Mouse (Mus musculus) neural tube, embryonic 12.5 days (tissue): ENCODE results near the gene Drosha. TPM values are rescaled to one million over a fixed set of nuclear protein-coding genes. Genes with fewer than 3 reads are reported as not detected.

ENCODE experiments used
- ATAC-seq: fragments of 200-750 bp; cut with Nextera tagmentation; 2 replicates; pipeline ENCODE4 v1.8.0; 2017; ENCODE audit warnings: low read depth, mild to moderate bottlenecking, moderate TSS enrichment, moderate library complexity; ENCODE audit not compliant: low FRiP score
- H3K27ac ChIP-seq: fragments of 300-500 bp; sonication (generic); 2 replicates; pipeline ENCODE4 v1.5.1; 2016
- H3K27me3 ChIP-seq: fragments of 300-500 bp; sonication (generic); replicated peaks from 2 replicates; pipeline ENCODE4 v1.6.1; 2016; ENCODE audit warnings: mild to moderate bottlenecking
- H3K36me3 ChIP-seq: fragments of 300-500 bp; sonication (generic); 2 replicates; pipeline ENCODE4 v1.6.1; 2016; ENCODE audit warnings: mild to moderate bottlenecking
- H3K4me1 ChIP-seq: fragments of 300-500 bp; sonication (generic); 2 replicates; pipeline ENCODE4 v1.6.1; 2016
- H3K4me2 ChIP-seq: fragments of 300-500 bp; sonication (generic); replicated peaks from 2 replicates; pipeline ENCODE4 v1.6.1; 2016; ENCODE audit warnings: mild to moderate bottlenecking
- H3K4me3 ChIP-seq: fragments of 300-500 bp; sonication (generic); 2 replicates; pipeline ENCODE4 v1.5.1; 2016
- H3K9ac ChIP-seq: fragments of 300-500 bp; sonication (generic); 2 replicates; pipeline ENCODE4 v1.6.1; 2016; ENCODE audit warnings: mild to moderate bottlenecking
- H3K9me3 ChIP-seq: fragments of 300-500 bp; sonication (generic); 2 replicates; pipeline ENCODE4 v1.6.1; 2016; ENCODE audit warnings: mild to moderate bottlenecking
- WGBS: fragments of 180-500 bp; shearing (Covaris S2); methylation state at CpG from one replicate; pipeline ENCODE4 v1.1.7; 2016; 5-methylcytosine and 5-hydroxymethylcytosine counted together
- polyA plus RNA-seq: library from polyadenylated mRNA; unstranded; fragments of >200 nt; fragmentation: Nextera tagmentation; extraction: Ambion mirVana; gene quantifications from 2 replicates; pipeline ENCODE4 v1.2.1, GENCODE M21; 2016

The Drosha gene
- polyA plus RNA-seq, 1 experiment from 2014 or later = 64.7 TPM

GRCm38 (mm10) chr15:12807088-12807487, 17.5 kb upstream of the Drosha start:
- 92% methylated on average over 10 of the region's 10 CpGs for WGBS
- Histone ChIP-seq H3K27me3 (no peaks in the 10 kb centered on the region), H3K4me3 (no peak overlapping the region), H3K4me2 (no peak overlapping the region), H3K9ac (no peak overlapping the region), H3K36me3 (peaks cover 57% of the 10 kb centered on the region), H3K27ac (no peak overlapping the region), H3K9me3 (no peaks in the 10 kb centered on the region), H3K4me1 (no peaks in the 10 kb centered on the region)
- no peak for ATAC-seq

DNA sequence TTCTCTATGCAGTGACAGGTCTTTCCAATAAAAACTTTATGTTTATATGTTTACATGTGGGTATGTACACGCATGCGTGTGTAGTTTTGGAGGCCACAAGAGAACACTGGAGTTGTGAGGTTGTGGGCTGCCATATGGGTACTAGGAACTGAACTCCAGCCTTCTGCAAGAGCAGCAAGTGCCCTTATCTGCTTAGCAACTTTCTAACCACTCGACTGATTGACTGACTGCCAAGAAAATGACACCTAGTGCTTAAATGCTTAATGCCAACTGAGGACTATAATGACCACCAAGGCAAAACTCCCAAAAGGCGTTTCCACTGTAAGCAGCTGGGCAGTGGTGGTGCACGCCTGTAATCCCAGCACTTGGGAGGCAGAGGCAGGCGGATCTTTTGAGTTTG, 15.3 kb upstream of the Drosha start:
- Histone ChIP-seq H3K27me3 (no peaks in the 10 kb centered on the region), H3K9ac (no peak overlapping the region), H3K27ac (no peak overlapping the region), H3K4me1 (no peaks in the 10 kb centered on the region), H3K36me3 (peaks cover 73% of the 10 kb centered on the region), H3K9me3 (no peaks in the 10 kb centered on the region), H3K4me2 (no peak overlapping the region), H3K4me3 (no peak overlapping the region)
- WGBS = 91% methylated on average over 6 of the region's 6 CpGs
- ATAC-seq = no peak

DNA sequence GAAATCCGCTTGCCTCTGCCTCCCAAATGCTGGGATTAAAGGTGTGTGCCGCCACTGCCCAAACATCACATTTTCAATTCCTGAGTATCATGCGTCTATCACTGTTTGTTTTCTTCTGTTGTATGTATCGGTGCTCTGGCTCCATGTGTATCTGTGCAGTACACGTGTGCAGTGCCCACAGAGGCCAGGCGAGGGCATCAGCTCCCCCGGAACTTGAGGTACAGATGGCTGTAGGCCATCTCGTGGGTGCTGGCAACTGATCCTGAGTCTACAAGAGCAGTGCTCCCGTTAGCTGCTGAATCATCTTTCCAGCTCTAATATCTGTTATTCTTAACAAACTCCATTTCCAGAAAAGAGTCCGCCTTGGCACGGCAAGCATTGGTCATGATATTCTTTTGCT, 12.0 kb upstream of the Drosha start:
- peaks cover 85% of the 10 kb centered on the region for H3K36me3 ChIP-seq
- WGBS = 96% methylated on average over 11 of the region's 11 CpGs
- no peak for ATAC-seq
- H3K9ac ChIP-seq = no peak overlapping the region
- no peaks in the 10 kb centered on the region for H3K27me3 ChIP-seq
- H3K9me3 ChIP-seq = no peaks in the 10 kb centered on the region
- no peaks in the 10 kb centered on the region for H3K4me1 ChIP-seq
- H3K4me3 ChIP-seq = no peak overlapping the region
- H3K4me2 ChIP-seq = no peak overlapping the region
- no peak overlapping the region for H3K27ac ChIP-seq

- no peaks in the 10 kb centered on the region for H3K4me1 ChIP-seq
- H3K27ac ChIP-seq = no peak overlapping the region
- H3K4me3 ChIP-seq = no peak overlapping the region
- WGBS = 94% methylated on average over 8 of the region's 8 CpGs
- no peak for ATAC-seq
- H3K36me3 ChIP-seq = peaks cover 74% of the 10 kb centered on the region
- H3K9ac ChIP-seq = no peak overlapping the region
- H3K4me2 ChIP-seq = no peak overlapping the region
- H3K9me3 ChIP-seq = no peaks in the 10 kb centered on the region
- no peaks in the 10 kb centered on the region for H3K27me3 ChIP-seq
Observed at GRCm38 (mm10) chr15:12817592-12817991, 7.0 kb upstream of the Drosha start.

- H3K4me3 ChIP-seq = no peak overlapping the region
- H3K9ac ChIP-seq = no peak overlapping the region
- peaks cover 41% of the 10 kb centered on the region for H3K36me3 ChIP-seq
- no peaks in the 10 kb centered on the region for H3K27me3 ChIP-seq
- H3K4me1 ChIP-seq = peaks cover 19% of the 10 kb centered on the region
- H3K27ac ChIP-seq = no peak overlapping the region
- WGBS = 89% methylated on average over 9 of the region's 9 CpGs
- H3K9me3 ChIP-seq = no peaks in the 10 kb centered on the region
- ATAC-seq = no peak
- H3K4me2 ChIP-seq = no peak overlapping the region
Observed at GRCm38 (mm10) chr15:12822416-12823395, 1.9 kb upstream of the Drosha start.

DNA sequence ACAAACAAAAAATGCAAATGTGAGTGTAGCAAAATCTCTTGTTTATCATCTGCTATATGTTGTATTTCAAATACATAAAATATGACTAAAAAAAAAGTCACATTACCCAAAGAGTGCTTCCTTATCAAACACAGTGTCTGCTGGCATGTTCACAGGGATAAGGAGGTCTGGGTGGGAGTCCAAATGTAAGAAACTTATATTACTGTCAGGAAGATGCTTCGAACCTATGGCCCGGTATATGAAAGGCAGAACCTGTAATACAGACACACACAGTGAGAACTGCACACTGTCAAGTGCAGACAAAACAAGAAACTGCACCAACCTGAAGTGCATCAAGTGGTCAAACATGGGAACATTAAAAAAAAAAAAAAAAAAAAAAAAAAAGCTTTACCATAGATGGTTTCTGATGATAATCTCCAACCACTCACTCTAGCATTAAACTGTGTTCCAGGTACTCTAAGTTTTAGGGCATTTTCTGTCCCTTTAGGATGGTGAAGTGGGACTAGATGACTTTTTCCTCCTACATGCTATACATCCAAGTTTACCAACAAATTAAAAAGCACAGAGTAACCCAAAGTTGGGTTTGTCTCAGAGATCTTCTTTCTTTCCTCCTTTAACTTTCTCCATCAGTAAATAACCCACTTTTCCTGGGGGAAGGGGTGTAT, 1.0 kb upstream of the Drosha start:
- Histone ChIP-seq H3K27ac (no peak overlapping the region), H3K4me1 (peaks cover 19% of the 10 kb centered on the region), H3K36me3 (peaks cover 41% of the 10 kb centered on the region), H3K9ac (peak overlapping the region; percentile 86), H3K27me3 (no peaks in the 10 kb centered on the region), H3K4me3 (peak overlapping the region; percentile 87), H3K9me3 (no peaks in the 10 kb centered on the region), H3K4me2 (peak overlapping the region; percentile 73)
- 97% methylated on average over 2 of the region's 2 CpGs for WGBS
- ATAC-seq = no peak

GRCm38 (mm10) chr15:12824965-12825364, 350 bp downstream of the Drosha start:
- Histone ChIP-seq H3K4me3 (peak overlapping the region; percentile 87), H3K4me2 (peak overlapping the region; percentile 73), H3K9ac (peak overlapping the region; percentile 92), H3K27me3 (no peaks in the 10 kb centered on the region), H3K9me3 (no peaks in the 10 kb centered on the region), H3K4me1 (peaks cover 19% of the 10 kb centered on the region), H3K27ac (0 out of 2 replicates have a peak overlapping the region, but pooled peaks have one; percentile 26), H3K36me3 (peaks cover 41% of the 10 kb centered on the region)
- under 1% methylated on average over 31 of the region's 31 CpGs for WGBS
- peak; percentile 35; the same call in 1 of the 2 replicates for ATAC-seq

DNA sequence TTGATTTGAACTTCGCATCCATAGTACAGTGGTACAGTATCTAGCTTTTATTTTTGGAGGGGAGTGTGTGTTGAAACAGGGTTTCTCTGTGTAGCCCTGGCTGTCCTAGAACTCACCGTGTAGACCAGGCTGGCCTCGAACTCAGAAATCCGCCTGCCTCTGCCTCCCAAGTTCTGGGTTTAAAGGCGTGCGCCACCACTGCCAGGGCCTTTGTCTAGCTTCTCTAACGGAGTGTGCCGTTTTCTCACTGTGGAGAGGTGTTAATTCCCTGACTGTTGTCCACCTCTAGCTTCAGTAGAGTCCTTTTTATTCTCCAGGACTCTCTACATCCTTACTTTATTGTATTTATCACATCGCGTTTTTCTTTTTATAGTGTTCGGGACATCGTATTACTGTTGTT, 793 bp downstream of the Drosha start:
- WGBS = 62% methylated on average over 12 of the region's 12 CpGs
- peak overlapping the region; percentile 92 for H3K9ac ChIP-seq
- no peaks in the 10 kb centered on the region for H3K27me3 ChIP-seq
- H3K4me2 ChIP-seq = peak overlapping the region; percentile 73
- H3K36me3 ChIP-seq = peaks cover 42% of the 10 kb centered on the region
- ATAC-seq = no peak
- H3K27ac ChIP-seq = no peak overlapping the region
- H3K9me3 ChIP-seq = no peaks in the 10 kb centered on the region
- H3K4me3 ChIP-seq = peak overlapping the region; percentile 87
- peaks cover 19% of the 10 kb centered on the region for H3K4me1 ChIP-seq

DNA sequence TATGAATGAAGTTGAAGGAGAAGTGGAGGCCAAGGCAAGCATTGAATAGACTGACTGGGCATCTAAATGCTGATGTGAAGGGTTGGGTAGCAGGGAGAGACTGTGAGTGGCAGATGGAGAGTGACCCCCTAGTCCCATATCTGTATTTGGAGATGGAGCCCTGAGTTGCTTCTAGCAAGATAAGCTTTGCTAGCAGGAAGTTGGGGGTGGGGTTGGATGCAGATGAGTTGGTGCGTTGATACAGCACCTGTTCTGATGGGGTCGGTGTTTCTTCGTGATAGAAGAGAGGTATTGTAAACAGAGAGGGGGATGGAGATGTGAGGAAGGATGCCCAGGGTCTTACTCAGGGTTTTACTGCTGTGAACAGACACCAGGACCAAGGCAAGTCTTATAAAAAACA, 5.3 kb downstream of the Drosha start:
- no peak for ATAC-seq
- Histone ChIP-seq H3K27ac (no peak overlapping the region), H3K4me2 (no peak overlapping the region), H3K9me3 (no peaks in the 10 kb centered on the region), H3K36me3 (peaks cover 61% of the 10 kb centered on the region), H3K9ac (no peak overlapping the region), H3K4me1 (peaks cover 12% of the 10 kb centered on the region), H3K27me3 (no peaks in the 10 kb centered on the region), H3K4me3 (no peak overlapping the region)
- 97% methylated on average over 3 of the region's 3 CpGs for WGBS

DNA sequence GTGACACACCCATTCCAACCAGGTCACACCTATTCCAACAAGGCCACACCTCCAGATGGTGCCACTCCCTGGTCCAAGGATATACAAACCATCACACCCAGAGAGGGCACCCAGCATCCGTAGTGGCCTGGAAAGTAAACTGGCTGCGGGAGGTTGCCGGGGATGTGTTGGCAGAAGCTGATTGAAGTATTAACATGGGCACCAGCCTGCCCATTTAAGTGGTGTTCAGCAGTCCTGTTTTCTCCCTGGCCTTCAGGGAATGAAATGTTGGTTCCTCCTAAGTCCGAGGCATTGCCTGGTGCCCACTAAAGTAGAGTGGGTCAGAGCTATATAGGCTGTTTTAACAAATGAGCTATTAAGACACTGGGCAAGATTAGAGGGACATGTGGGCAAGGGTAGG, 8.0 kb downstream of the Drosha start:
- Histone ChIP-seq H3K4me1 (no peaks in the 10 kb centered on the region), H3K9ac (no peak overlapping the region), H3K27me3 (no peaks in the 10 kb centered on the region), H3K4me2 (no peak overlapping the region), H3K9me3 (no peaks in the 10 kb centered on the region), H3K36me3 (peaks cover 73% of the 10 kb centered on the region), H3K27ac (no peak overlapping the region), H3K4me3 (no peak overlapping the region)
- WGBS = 95% methylated on average over 4 of the region's 4 CpGs
- no peak for ATAC-seq

DNA sequence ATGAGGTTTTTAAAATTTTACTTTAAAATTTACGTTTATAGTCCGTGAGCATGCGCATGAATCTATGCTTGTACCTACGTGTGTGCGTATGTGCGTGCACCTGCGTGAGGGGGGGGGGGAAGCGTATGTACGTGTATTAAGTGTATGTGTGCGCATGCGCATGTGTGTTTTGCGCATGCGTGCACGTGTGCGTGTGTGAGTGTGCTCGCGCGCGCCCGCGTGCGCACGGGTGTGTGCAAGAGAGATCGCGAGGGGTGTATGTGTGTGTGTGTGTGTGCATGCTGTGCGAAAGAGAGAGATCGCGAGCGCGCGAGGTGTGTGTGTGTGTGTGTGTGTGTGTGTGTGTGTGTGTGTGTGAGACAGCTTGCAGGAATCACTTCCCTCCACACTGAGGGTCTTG, 8.8 kb downstream of the Drosha start:
- no peak for ATAC-seq
- 99% methylated on average over 31 of the region's 31 CpGs for WGBS

DNA sequence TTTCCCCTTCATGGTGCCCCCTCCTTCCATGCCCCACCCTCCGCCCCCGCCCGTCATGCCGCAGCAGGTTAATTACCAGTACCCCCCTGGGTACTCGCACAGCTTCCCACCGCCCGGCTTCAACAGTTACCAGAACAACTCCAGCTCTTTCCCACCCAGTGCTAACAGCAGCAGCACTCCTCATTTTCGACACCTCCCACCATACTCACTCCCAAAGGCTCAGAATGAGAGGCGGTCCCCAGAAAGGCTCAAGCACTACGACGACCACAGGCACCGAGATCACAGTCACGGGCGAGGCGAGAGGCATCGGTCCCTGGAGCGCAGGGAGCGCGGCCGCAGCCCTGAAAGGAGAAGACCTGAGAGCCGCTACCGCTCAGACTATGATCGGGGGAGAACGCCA, 9.6 kb downstream of the Drosha start:
- H3K4me1 ChIP-seq = no peaks in the 10 kb centered on the region
- H3K27ac ChIP-seq = no peak overlapping the region
- no peaks in the 10 kb centered on the region for H3K27me3 ChIP-seq
- no peaks in the 10 kb centered on the region for H3K9me3 ChIP-seq
- H3K36me3 ChIP-seq = peaks cover 67% of the 10 kb centered on the region
- H3K4me2 ChIP-seq = no peak overlapping the region
- H3K4me3 ChIP-seq = no peak overlapping the region
- ATAC-seq = no peak
- 96% methylated on average over 24 of the region's 24 CpGs for WGBS
- H3K9ac ChIP-seq = no peak overlapping the region

More for the DNA sequence above, 8.8 kb downstream of the Drosha start:
- H3K4me3 ChIP-seq = no peak overlapping the region
- no peak overlapping the region for H3K4me2 ChIP-seq
- no peaks in the 10 kb centered on the region for H3K9me3 ChIP-seq
- H3K27ac ChIP-seq = no peak overlapping the region
- peaks cover 73% of the 10 kb centered on the region for H3K36me3 ChIP-seq
- H3K27me3 ChIP-seq = no peaks in the 10 kb centered on the region
- H3K9ac ChIP-seq = no peak overlapping the region
- H3K4me1 ChIP-seq = no peaks in the 10 kb centered on the region
